Mouse (Mus musculus) forebrain, postnatal 0 days (tissue): ENCODE measurements around the gene Itih3. TPM values are rescaled to one million over a fixed set of nuclear protein-coding genes. Genes with fewer than 3 reads are reported as not detected.

ENCODE experiments used
- ATAC-seq: fragments of 200-750 bp; cut with Nextera tagmentation; 2 replicates; pipeline ENCODE4 v1.8.0; 2017; ENCODE audit warnings: mild to moderate bottlenecking, moderate library complexity
- DNase-seq: peaks from one replicate; pipeline ENCODE4 v3.0.0-alpha.2; 2015
- H3K27ac ChIP-seq: fragments of 300-500 bp; sonication (generic); 2 replicates; pipeline ENCODE4 v1.5.1; 2014; ENCODE audit warnings: low read depth, mild to moderate bottlenecking, antibody characterized with exemption, low read length, moderate library complexity, mixed read lengths
- H3K27me3 ChIP-seq: fragments of 300-500 bp; sonication (generic); 2 replicates; pipeline ENCODE4 v1.6.1; 2014; ENCODE audit warnings: mild to moderate bottlenecking, low read length, mixed read lengths; ENCODE audit not compliant: insufficient read depth
- H3K36me3 ChIP-seq: fragments of 300-500 bp; sonication (generic); 2 replicates; pipeline ENCODE4 v1.6.1; 2014; ENCODE audit warnings: mild to moderate bottlenecking, moderate library complexity; ENCODE audit not compliant: insufficient read depth
- H3K4me1 ChIP-seq: fragments of 300-500 bp; sonication (generic); 2 replicates; pipeline ENCODE4 v1.6.1; 2014; ENCODE audit warnings: antibody characterized with exemption; ENCODE audit not compliant: insufficient read depth
- H3K4me2 ChIP-seq: fragments of 300-500 bp; sonication (generic); 2 replicates; pipeline ENCODE4 v1.6.1; 2014; ENCODE audit warnings: low read depth, mild to moderate bottlenecking, moderate library complexity
- H3K4me3 ChIP-seq: fragments of 300-500 bp; sonication (generic); 2 replicates; pipeline ENCODE4 v1.5.1; 2014; ENCODE audit warnings: low read depth, low read length, mixed read lengths
- H3K9ac ChIP-seq: fragments of 300-500 bp; sonication (generic); 2 replicates; pipeline ENCODE4 v1.6.1; 2014; ENCODE audit warnings: mild to moderate bottlenecking
- H3K9me3 ChIP-seq: fragments of 300-500 bp; sonication (generic); 2 replicates; pipeline ENCODE4 v1.6.1; 2016; ENCODE audit warnings: low read length
- CTCF ChIP-seq: sonication (generic); IDR thresholded peaks from 2 replicates; pipeline ENCODE4 v1.5.1; 2016; ENCODE audit warnings: antibody characterized with exemption, control low read depth, low read depth
- WGBS: fragments of 180-500 bp; shearing (Covaris S2); extraction: QIAGEN DNeasy Blood & Tissue Kit; methylation state at CpG from one replicate; pipeline ENCODE4 v1.1.7; 2014; 5-methylcytosine and 5-hydroxymethylcytosine counted together
- polyA plus RNA-seq: library from polyadenylated mRNA; unstranded; fragments of >200 nt; fragmentation: Nextera tagmentation; extraction: Ambion mirVana; gene quantifications from 2 replicates; pipeline ENCODE4 v1.2.1, GENCODE M21; 2015
- total RNA-seq: library from RNA; depleted of rRNA; stranded (reverse); fragments of >200 nt; gene quantifications from 2 replicates; pipeline ENCODE4 v1.2.3, GENCODE M21; 2014; rRNA removed

The Itih3 gene
- total and polyA plus RNA-seq, 2 experiments from 2014 or later, result 4.8 to 5.9 TPM

- H3K4me3 ChIP-seq, result no peak overlapping the region
- 81% methylated on average over 16 of the region's 16 CpGs for WGBS
- no peak overlapping the region for H3K4me2 ChIP-seq
- no peak for TF ChIP-seq CTCF
- H3K27me3 ChIP-seq, result no peaks in the 10 kb centered on the region
- no peak for DNase-seq
- H3K9me3 ChIP-seq, result no peaks in the 10 kb centered on the region
- H3K9ac ChIP-seq, result no peak overlapping the region
- ATAC-seq, result no peak
- H3K36me3 ChIP-seq, result peaks cover 21% of the 10 kb centered on the region; the same call in 1 of the 2 replicates
- no peak overlapping the region for H3K27ac ChIP-seq
- H3K4me1 ChIP-seq, result no peaks in the 10 kb centered on the region
Measured at GRCm38 (mm10) chr14:30861421-30862125, 62.0 kb downstream of the Itih3 start.

Other genes with a start within 250 kb of the Itih3 start
- 8.1 and 15.5 TPM in 2 replicates for gene Sfmbt1, start 208.9 kb downstream of the Itih3 start, total RNA-seq
- gene Sfmbt1, start 208.9 kb downstream of the Itih3 start, polyA plus RNA-seq, result 9.0 and 13.3 TPM in 2 replicates
- 18.6 and 19.0 TPM in 2 replicates for gene Tmem110, start 98.2 kb downstream of the Itih3 start, total RNA-seq
- gene Tmem110, start 98.2 kb downstream of the Itih3 start, polyA plus RNA-seq, result 10.2 and 12.0 TPM in 2 replicates
- 0.52 and 0.85 TPM in 2 replicates for gene Mustn1, start 44.6 kb downstream of the Itih3 start, total RNA-seq
- gene Mustn1, start 44.6 kb downstream of the Itih3 start, polyA plus RNA-seq, result 1.2 TPM in 2 replicates
- 0.15 TPM in 1 of 2 replicates, not detected in the other for gene Itih4, start 37.3 kb downstream of the Itih3 start, total RNA-seq
- gene Itih4, start 37.3 kb downstream of the Itih3 start, polyA plus RNA-seq, result 0.15 and 0.19 TPM in 2 replicates
- gene Itih1, start 19.5 kb upstream of the Itih3 start, total RNA-seq, result not detected in 2 replicates
- not detected in 2 replicates for gene Itih1, start 19.5 kb upstream of the Itih3 start, polyA plus RNA-seq
- gene Nek4, start 27.6 kb upstream of the Itih3 start, total RNA-seq, result 14.9 and 16.6 TPM in 2 replicates
- gene Nek4, start 27.6 kb upstream of the Itih3 start, polyA plus RNA-seq, result 7.9 and 14.0 TPM in 2 replicates
- 44.5 and 54.8 TPM in 2 replicates for gene Glt8d1, start 77.6 kb upstream of the Itih3 start, total RNA-seq
- gene Glt8d1, start 77.6 kb upstream of the Itih3 start, polyA plus RNA-seq, result 38.7 and 39.8 TPM in 2 replicates
- 217 and 226 TPM in 2 replicates for gene Spcs1, start 77.9 kb upstream of the Itih3 start, total RNA-seq
- 425 and 543 TPM in 2 replicates for gene Spcs1, start 77.9 kb upstream of the Itih3 start, polyA plus RNA-seq
- gene Pbrm1, start 95.4 kb upstream of the Itih3 start, total RNA-seq, result 70.6 and 90.9 TPM in 2 replicates
- gene Pbrm1, start 95.4 kb upstream of the Itih3 start, polyA plus RNA-seq, result 48.7 and 83.8 TPM in 2 replicates
- 57.3 and 69.6 TPM in 2 replicates for gene Gnl3, start 95.4 kb upstream of the Itih3 start, total RNA-seq
- 64.7 and 84.6 TPM in 2 replicates for gene Gnl3, start 95.4 kb upstream of the Itih3 start, polyA plus RNA-seq
- 9.9 and 16.6 TPM in 2 replicates for gene Smim4, start 205.2 kb upstream of the Itih3 start, total RNA-seq
- gene Smim4, start 205.2 kb upstream of the Itih3 start, polyA plus RNA-seq, result 49.1 and 82.7 TPM in 2 replicates
- 65.8 and 80.3 TPM in 2 replicates for gene Nt5dc2, start 207.3 kb upstream of the Itih3 start, total RNA-seq
- 104 and 107 TPM in 2 replicates for gene Nt5dc2, start 207.3 kb upstream of the Itih3 start, polyA plus RNA-seq
- 21.9 and 23.3 TPM in 2 replicates for gene Stab1, start 244.9 kb upstream of the Itih3 start, total RNA-seq
- 7.7 and 11.4 TPM in 2 replicates for gene Stab1, start 244.9 kb upstream of the Itih3 start, polyA plus RNA-seq